Mouse (Mus musculus) cerebellum, adult 2 months (tissue): Measurements from ENCODE around the gene Tmprss4. TPM values are rescaled to one million over a fixed set of nuclear protein-coding genes. Genes with fewer than 3 reads are reported as not detected.

Experiments used
- DNase-seq, 2 experiments: peaks; one replicate each; pipeline ENCODE4 v3.0.0; 2021
- H3K27ac ChIP-seq: fragments of 200-500 bp; 2 replicates; pipeline ENCODE4 v1.5.1; 2012; ENCODE audit warnings: low read length, control low read depth, inconsistent platforms; ENCODE audit not compliant: insufficient read depth
- H3K27me3 ChIP-seq: fragments of 200-500 bp; 2 replicates; pipeline ENCODE4 v1.6.1; 2012; ENCODE audit warnings: inconsistent platforms, mild to moderate bottlenecking, low read length, moderate library complexity; ENCODE audit not compliant: control insufficient read depth, insufficient read depth
- H3K4me1 ChIP-seq: fragments of 200-500 bp; 2 replicates; pipeline ENCODE4 v1.6.1; 2011; ENCODE audit warnings: low read length; ENCODE audit not compliant: control insufficient read depth, insufficient read depth
- H3K4me3 ChIP-seq: fragments of 200-500 bp; replicated peaks from 2 replicates; pipeline ENCODE3; 2011; ENCODE audit warnings: mild to moderate bottlenecking, low read depth, low read length, control low read depth; ENCODE audit not compliant: insufficient read depth
- CTCF ChIP-seq: fragments of 200-500 bp; IDR thresholded peaks from 2 replicates; pipeline ENCODE4 v1.5.1; 2011; ENCODE audit warnings: low read depth, mild to moderate bottlenecking, control low read depth, low read length, moderate library complexity, borderline replicate concordance; ENCODE audit not compliant: insufficient read depth
- POLR2A ChIP-seq: fragments of 200-500 bp; IDR thresholded peaks from 2 replicates; pipeline ENCODE4 v1.6.1; 2011; ENCODE audit warnings: low read length, control low read depth, borderline replicate concordance; ENCODE audit not compliant: insufficient read depth
- WGBS: fragments of 180-500 bp; shearing (Covaris S2); methylation state at CpG from one replicate; pipeline ENCODE4 v1.1.7; 2018; 5-methylcytosine and 5-hydroxymethylcytosine counted together
- polyA plus RNA-seq: library from polyadenylated mRNA; depleted of rRNA; stranded (reverse); fragments of >200 nt; gene quantifications from 2 replicates; pipeline ENCODE4 v1.2.3, GENCODE M21; 2012

The Tmprss4 gene
- polyA plus RNA-seq, 1 experiment: 0.34 TPM

DNA sequence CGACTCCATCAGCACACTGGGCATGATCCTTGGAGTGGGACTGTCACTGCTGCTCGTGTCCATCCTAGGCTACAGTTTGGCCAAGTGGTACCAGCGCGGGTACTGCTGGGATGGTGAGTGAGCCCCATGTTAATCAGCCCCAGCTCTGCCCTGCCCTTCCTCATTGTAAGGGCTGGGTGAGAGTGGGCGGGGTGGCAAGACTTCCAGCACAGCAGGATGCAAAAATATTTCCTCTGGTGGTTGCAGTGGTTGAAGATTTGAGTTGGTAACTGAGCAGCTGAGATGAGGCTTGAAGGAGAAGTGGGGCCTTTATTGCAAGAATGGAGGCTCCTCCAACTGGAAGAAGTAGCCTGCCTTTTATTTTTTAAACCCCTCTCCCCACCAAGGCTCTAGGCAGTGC is 37.5 kb upstream of the Tmprss4 start:
- WGBS: 79% methylated on average over 5 of the region's 5 CpGs

DNA sequence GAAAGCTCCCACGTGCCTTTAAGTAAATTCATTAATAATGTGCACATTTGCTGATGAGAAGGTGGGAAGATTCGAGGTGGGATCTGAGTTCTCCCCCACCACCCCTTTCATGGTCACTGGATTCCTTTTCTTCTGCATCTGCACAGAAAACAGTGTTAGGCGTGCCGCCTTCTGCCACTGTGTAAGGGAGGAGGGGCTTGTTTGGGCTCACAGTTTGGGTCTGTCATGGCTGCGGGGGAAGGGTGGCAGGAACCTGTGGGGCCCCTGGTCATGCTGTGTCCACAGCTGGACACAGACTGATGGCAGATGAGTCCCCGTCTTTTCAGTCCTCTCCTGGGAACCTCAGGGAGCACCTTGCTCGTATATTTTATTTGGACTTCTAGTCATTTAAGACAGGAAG is 32.9 kb upstream of the Tmprss4 start:
- 62% methylated on average over 7 of the region's 7 CpGs for WGBS
- TF ChIP-seq CTCF (no peak), POLR2A (no peak)

More for the DNA sequence above, 37.5 kb upstream of the Tmprss4 start:
- Histone ChIP-seq H3K27ac (no peak overlapping the region), H3K4me3 (no peak overlapping the region), H3K27me3 (no peaks in the 10 kb centered on the region), H3K4me1 (no peaks in the 10 kb centered on the region)
- no peak for DNase-seq
- no peak for TF ChIP-seq POLR2A
- TF ChIP-seq CTCF: no peak

GRCm38 (mm10) chr9:45235668-45236227 is 31.9 kb upstream of the Tmprss4 start:
- Histone ChIP-seq H3K4me3 (no peak overlapping the region), H3K4me1 (no peaks in the 10 kb centered on the region), H3K27me3 (no peaks in the 10 kb centered on the region), H3K27ac (no peak overlapping the region)
- no peak for DNase-seq
- WGBS: 86% methylated on average over 6 of the region's 6 CpGs
- TF ChIP-seq POLR2A: no peak

More for the DNA sequence above, 32.9 kb upstream of the Tmprss4 start:
- DNase-seq: no peak
- H3K4me1 ChIP-seq: no peaks in the 10 kb centered on the region
- no peaks in the 10 kb centered on the region for H3K27me3 ChIP-seq
- no peak overlapping the region for H3K27ac ChIP-seq
- no peak overlapping the region for H3K4me3 ChIP-seq

- no peak for TF ChIP-seq CTCF
- TF ChIP-seq POLR2A: no peak
- no peaks in the 10 kb centered on the region for H3K4me1 ChIP-seq
- DNase-seq: no peak
- WGBS: 70% methylated on average over 8 of the region's 8 CpGs
- H3K27me3 ChIP-seq: no peaks in the 10 kb centered on the region
- no peak overlapping the region for H3K4me3 ChIP-seq
- no peak overlapping the region for H3K27ac ChIP-seq
Observed at GRCm38 (mm10) chr9:45229359-45229758, 25.5 kb upstream of the Tmprss4 start.

- H3K4me3 ChIP-seq: no peak overlapping the region
- TF ChIP-seq CTCF (peak; percentile 95), POLR2A (no peak)
- DNase-seq: peak; percentile 87 to 94
- no peak overlapping the region for H3K27ac ChIP-seq
- no peaks in the 10 kb centered on the region for H3K4me1 ChIP-seq
- 8% methylated on average over 6 of the region's 6 CpGs for WGBS
- H3K27me3 ChIP-seq: no peaks in the 10 kb centered on the region
Observed at GRCm38 (mm10) chr9:45221567-45221966, 17.7 kb upstream of the Tmprss4 start.

- no peak overlapping the region for H3K4me3 ChIP-seq
- H3K27ac ChIP-seq: no peak overlapping the region
- WGBS: 97% methylated on average over 3 of the region's 3 CpGs
- no peak for DNase-seq
- TF ChIP-seq CTCF (no peak), POLR2A (no peak)
- no peaks in the 10 kb centered on the region for H3K4me1 ChIP-seq
- H3K27me3 ChIP-seq: no peaks in the 10 kb centered on the region
Observed at GRCm38 (mm10) chr9:45219644-45220043, 15.8 kb upstream of the Tmprss4 start.

DNA sequence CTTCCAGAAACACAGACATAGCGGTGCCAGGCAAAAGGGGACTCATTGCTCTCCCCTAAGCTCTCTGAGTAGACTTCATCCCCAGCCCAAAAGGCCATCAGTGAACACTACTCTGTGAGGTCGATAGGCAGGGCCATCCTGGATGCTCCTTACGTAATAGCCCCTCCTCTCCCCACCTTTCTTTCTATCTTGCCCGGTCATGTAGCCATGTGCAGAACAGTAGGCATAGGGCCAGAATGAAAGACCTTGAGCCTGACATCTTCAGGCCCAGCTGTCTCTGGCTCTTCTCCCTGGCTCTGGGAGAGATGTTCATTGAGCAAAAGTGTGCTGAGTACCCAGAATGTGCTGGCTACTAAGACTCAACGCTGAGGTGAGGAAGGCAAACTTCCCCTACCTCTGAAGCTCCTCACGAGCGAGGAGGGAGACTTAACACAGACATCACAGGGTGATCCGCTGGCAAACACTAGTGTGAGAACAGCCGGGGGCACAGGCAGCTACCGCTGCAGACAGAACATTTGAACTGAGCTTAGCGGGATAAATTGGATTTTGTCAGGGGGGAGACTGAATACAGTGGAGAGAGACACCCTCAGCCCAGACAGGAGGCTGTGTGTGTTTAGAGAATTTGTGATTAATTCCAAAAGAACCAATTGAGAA is 11.8 kb upstream of the Tmprss4 start:
- Histone ChIP-seq H3K4me1 (no peaks in the 10 kb centered on the region), H3K27ac (no peak overlapping the region), H3K27me3 (no peaks in the 10 kb centered on the region), H3K4me3 (no peak overlapping the region)
- WGBS: 36% methylated on average over 11 of the region's 11 CpGs
- peak in 1 of 2 experiments; percentile 26 for DNase-seq
- no peak for TF ChIP-seq POLR2A
- no peak for TF ChIP-seq CTCF

GRCm38 (mm10) chr9:45212001-45212400 is 8.1 kb upstream of the Tmprss4 start:
- DNase-seq: no peak
- 79% methylated on average over 6 of the region's 6 CpGs for WGBS
- Histone ChIP-seq H3K4me1 (no peaks in the 10 kb centered on the region), H3K27me3 (no peaks in the 10 kb centered on the region), H3K4me3 (no peak overlapping the region), H3K27ac (no peak overlapping the region)
- TF ChIP-seq POLR2A (no peak), CTCF (no peak)
